Mouse (Mus musculus) hindbrain, embryonic 11.5 days (tissue): ENCODE data around the gene Obox1. TPM values are rescaled to one million over a fixed set of nuclear protein-coding genes. Genes with fewer than 3 reads are reported as not detected.
"Not testable (repeated sequence)": the region's sequence is repeated elsewhere in the genome, so short reads cannot be mapped to it uniquely, and the experiment has no call there.

Experiments
- ATAC-seq: fragments of 200-750 bp; cut with Nextera tagmentation; 2 replicates; pipeline ENCODE4 v1.8.0; 2017; ENCODE audit warnings: mild to moderate bottlenecking, moderate TSS enrichment, moderate library complexity; ENCODE audit not compliant: low FRiP score
- DNase-seq: peaks from one replicate; pipeline ENCODE4 v3.0.0-alpha.2; 2015; ENCODE audit warnings: low spot score
- H3K27ac ChIP-seq: fragments of 300-500 bp; sonication (generic); 2 replicates; pipeline ENCODE4 v1.5.1; 2014; ENCODE audit warnings: mild to moderate bottlenecking, low read depth, low read length
- H3K27me3 ChIP-seq: fragments of 300-500 bp; sonication (generic); 2 replicates; pipeline ENCODE4 v1.6.1; 2014; ENCODE audit warnings: mild to moderate bottlenecking, low read length, moderate library complexity, mixed read lengths; ENCODE audit not compliant: control insufficient read depth, insufficient read depth
- H3K36me3 ChIP-seq: fragments of 300-500 bp; sonication (generic); 2 replicates; pipeline ENCODE4 v1.6.1; 2014; ENCODE audit warnings: mild to moderate bottlenecking, low read length, moderate library complexity, mixed read lengths; ENCODE audit not compliant: control insufficient read depth, insufficient read depth
- H3K4me1 ChIP-seq: fragments of 300-500 bp; sonication (generic); replicated peaks from 2 replicates; pipeline ENCODE4 v1.6.1; 2014; ENCODE audit warnings: low read length, mixed read lengths; ENCODE audit not compliant: control insufficient read depth, insufficient read depth
- H3K4me2 ChIP-seq: fragments of 300-500 bp; sonication (generic); replicated peaks from 2 replicates; pipeline ENCODE4 v1.6.1; 2014; ENCODE audit warnings: mild to moderate bottlenecking, low read depth, low read length
- H3K4me3 ChIP-seq: fragments of 300-500 bp; sonication (generic); 2 replicates; pipeline ENCODE4 v1.5.1; 2014; ENCODE audit warnings: low read depth, low read length
- H3K9ac ChIP-seq: fragments of 300-500 bp; sonication (generic); 2 replicates; pipeline ENCODE4 v1.6.1; 2014; ENCODE audit warnings: low read depth, low read length
- H3K9me3 ChIP-seq: fragments of 300-500 bp; sonication (generic); 2 replicates; pipeline ENCODE4 v1.6.1; 2016; ENCODE audit warnings: low read length; ENCODE audit not compliant: control insufficient read depth
- WGBS: fragments of 180-500 bp; shearing (Covaris S2); extraction: QIAGEN DNeasy Blood & Tissue Kit; methylation state at CpG from one replicate; pipeline ENCODE4 v1.1.7; 2014; 5-methylcytosine and 5-hydroxymethylcytosine counted together
- polyA plus RNA-seq: library from polyadenylated mRNA; unstranded; fragments of >200 nt; fragmentation: Nextera tagmentation; extraction: Ambion mirVana; gene quantifications from 2 replicates; pipeline ENCODE4 v1.2.1, GENCODE M21; 2014

The Obox1 gene
- polyA plus RNA-seq, result not detected in 2 replicates

DNA sequence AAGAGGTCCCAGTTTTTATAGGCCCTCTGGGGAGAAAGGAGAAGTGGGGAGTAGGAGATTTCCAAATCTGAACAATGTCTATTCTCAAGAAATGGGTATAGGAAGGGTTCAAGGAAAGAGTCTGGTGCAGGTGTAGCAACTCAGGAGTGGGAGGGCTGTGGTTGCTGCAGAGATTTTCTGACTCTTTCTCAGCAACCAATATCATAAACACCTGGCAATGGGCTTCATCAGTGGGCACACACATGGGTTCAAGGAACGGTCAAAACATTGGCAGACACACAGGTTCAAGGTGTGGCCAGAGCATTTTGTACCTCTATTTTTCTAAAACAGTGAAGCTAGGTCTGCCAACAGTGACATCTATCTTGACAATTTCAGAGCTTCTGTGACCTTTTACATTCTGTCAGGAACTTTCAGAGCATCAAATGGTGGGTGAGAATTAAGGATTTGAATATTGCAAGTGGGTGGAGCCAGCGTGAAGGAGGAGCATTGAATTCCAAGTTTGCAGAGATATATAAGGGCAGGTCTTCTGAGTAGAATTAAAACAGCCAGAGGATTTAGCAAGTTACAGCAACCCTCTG lies at the start of gene Obox1, which contains the start of gene Obox2:
TSS of gene Obox1 (plus strand) at position 528 of the 578 bp plus-strand sequence.
TSS of gene Obox2 (plus strand) at position 301 of the 578 bp plus-strand sequence.
- not testable (repeated sequence) for DNase-seq, H3K27ac ChIP-seq, H3K36me3 ChIP-seq, ATAC-seq, H3K4me2 ChIP-seq, H3K9ac ChIP-seq, H3K4me3 ChIP-seq, H3K27me3 ChIP-seq, H3K9me3 ChIP-seq, H3K4me1 ChIP-seq
- no CpG with 5 or more reads among the region's 2 CpGs for WGBS

DNA sequence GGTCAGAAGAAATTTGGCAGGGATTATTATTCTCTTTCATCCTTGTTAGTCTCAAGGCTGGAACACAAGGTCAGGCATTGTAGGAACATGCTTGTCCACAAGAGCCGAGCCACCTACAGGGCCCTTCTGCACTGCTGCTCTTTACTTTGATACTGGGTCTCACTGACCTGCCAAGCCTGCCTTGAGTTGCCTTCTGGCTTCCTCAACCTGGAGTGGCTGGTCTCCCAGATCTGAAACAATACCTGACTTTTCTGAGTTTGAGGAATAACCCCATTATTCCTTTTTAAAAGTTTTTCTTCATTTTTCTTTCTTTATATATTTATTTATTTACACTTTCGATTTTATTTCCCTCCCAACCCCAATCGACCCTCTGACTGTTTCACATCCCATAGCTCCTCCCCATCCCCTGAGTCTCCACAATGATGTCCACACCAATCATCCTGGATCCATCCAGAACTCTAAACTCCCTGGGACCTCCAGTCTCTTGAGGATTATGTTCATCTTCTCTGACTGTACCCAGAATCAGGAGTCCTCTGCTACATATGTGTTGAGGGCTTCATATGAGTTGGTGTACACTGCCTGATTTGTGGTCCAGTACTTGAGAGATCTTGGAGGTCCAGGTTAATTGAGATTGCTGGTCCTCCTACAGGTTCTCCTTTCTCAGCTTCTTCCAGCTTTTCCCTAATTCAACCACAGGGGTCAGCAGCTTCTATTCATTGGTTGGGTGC lies 10.6 kb downstream of the Obox1 start:
- H3K4me1 ChIP-seq, H3K36me3 ChIP-seq, H3K9me3 ChIP-seq, H3K27ac ChIP-seq, H3K27me3 ChIP-seq, H3K4me2 ChIP-seq, H3K9ac ChIP-seq, DNase-seq, H3K4me3 ChIP-seq, ATAC-seq: not testable (repeated sequence)
- 77% methylated on average over 3 of the region's 3 CpGs for WGBS

DNA sequence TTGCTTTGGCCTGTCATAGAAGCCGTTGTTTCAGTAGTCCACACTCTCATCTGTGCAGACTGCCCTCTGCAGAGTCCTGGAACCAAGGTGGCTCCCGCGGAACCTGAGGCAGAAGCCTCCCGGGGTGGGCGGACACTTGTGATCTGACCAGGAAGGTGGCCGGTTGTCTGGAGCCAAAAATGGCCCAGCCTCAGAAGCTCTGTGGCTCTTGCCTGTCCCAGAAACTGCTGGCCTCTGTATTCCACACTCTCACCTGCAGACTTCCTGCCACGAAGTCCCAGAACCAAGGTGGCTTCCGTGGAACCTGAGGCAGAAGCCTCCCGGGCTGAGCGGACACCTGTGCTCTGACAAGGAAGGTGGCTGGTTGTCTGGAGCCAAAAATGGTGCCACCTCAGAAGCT lies 18.1 kb downstream of the Obox1 start:
- not testable (repeated sequence) for DNase-seq, H3K27me3 ChIP-seq, ATAC-seq, H3K9me3 ChIP-seq, H3K4me2 ChIP-seq, H3K27ac ChIP-seq, H3K36me3 ChIP-seq, H3K4me3 ChIP-seq, H3K9ac ChIP-seq, H3K4me1 ChIP-seq
- WGBS, result 89% methylated on average over 10 of the region's 10 CpGs

DNA sequence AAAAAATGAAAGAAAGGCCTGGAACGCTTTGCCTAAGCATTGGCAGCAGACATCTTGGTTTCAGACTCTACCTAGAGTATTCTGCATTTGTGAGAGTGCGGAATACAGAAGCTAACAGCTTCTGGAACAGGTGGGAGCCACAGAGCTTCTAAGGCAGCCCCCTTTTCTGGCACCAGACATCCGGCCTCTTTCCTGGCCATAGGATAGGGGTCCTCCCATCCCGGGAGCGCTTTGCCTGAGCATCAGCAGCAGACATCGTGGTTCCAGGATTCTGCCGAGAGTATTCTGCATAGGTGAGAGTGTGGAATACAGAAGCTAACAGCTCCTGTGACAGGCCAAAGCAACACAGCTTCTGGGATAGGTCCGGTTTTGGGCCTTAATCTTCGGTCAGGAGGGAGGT lies 29.3 kb downstream of the Obox1 start:
- not testable (repeated sequence) for H3K4me2 ChIP-seq, H3K27ac ChIP-seq, ATAC-seq, H3K4me3 ChIP-seq, H3K9ac ChIP-seq, H3K4me1 ChIP-seq, H3K27me3 ChIP-seq, H3K36me3 ChIP-seq, DNase-seq, H3K9me3 ChIP-seq
- 87% methylated on average over 8 of the region's 9 CpGs for WGBS

DNA sequence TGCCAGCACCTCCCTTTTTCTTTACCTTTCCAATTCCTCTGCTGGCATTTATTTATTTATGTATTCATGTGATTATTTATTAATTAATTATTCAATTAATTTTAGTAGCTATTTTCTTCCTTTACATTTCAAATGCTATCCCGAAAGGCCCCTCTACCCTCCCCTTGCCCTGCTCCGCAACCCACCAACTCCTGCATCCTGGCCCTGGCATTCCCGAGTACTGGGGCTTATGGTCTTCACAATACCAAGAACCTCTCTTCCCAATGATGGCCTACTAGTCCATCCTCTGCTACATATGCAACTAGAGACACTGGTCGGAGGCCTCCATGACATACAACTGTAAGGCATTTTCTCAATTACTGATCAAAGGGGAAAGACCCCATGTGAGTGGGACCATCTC lies 36.8 kb downstream of the Obox1 start:
- ATAC-seq, H3K9ac ChIP-seq, H3K9me3 ChIP-seq, H3K27me3 ChIP-seq, H3K4me1 ChIP-seq, H3K4me3 ChIP-seq, H3K4me2 ChIP-seq, H3K36me3 ChIP-seq, H3K27ac ChIP-seq, DNase-seq: not testable (repeated sequence)
- WGBS, result 78% methylated on average over 3 of the region's 4 CpGs

DNA sequence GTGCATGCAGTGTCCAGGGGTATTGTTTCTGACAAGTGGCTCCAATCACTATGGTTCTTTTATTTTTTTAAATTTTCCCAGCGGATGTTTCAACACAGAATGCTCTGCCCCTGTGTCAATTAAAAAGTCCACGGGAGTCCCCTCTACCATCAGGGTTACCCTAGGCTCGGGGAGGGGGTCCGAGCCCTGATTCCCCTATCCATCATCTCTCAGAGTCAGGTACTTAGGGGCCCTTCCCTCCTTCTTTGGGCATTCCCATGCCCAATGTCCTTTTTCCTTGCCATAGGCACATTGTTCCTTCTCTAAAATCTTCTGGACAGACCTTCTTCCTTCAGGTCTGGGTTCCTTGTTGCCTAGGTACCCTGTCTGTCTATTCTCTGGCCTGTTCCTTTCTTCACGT lies 120.7 kb downstream of the Obox1 start:
- not testable (repeated sequence) for H3K4me2 ChIP-seq, H3K4me1 ChIP-seq, ATAC-seq, H3K9ac ChIP-seq, H3K9me3 ChIP-seq, H3K27ac ChIP-seq, H3K4me3 ChIP-seq, DNase-seq, H3K36me3 ChIP-seq, H3K27me3 ChIP-seq
- 65% methylated on average over 5 of the region's 5 CpGs for WGBS

Other genes starting within 250 kb of the Obox1 start
- gene Obox2, start 227 bp upstream of the Obox1 start, polyA plus RNA-seq, result not detected in 2 replicates